In the genomic region with DNA sequence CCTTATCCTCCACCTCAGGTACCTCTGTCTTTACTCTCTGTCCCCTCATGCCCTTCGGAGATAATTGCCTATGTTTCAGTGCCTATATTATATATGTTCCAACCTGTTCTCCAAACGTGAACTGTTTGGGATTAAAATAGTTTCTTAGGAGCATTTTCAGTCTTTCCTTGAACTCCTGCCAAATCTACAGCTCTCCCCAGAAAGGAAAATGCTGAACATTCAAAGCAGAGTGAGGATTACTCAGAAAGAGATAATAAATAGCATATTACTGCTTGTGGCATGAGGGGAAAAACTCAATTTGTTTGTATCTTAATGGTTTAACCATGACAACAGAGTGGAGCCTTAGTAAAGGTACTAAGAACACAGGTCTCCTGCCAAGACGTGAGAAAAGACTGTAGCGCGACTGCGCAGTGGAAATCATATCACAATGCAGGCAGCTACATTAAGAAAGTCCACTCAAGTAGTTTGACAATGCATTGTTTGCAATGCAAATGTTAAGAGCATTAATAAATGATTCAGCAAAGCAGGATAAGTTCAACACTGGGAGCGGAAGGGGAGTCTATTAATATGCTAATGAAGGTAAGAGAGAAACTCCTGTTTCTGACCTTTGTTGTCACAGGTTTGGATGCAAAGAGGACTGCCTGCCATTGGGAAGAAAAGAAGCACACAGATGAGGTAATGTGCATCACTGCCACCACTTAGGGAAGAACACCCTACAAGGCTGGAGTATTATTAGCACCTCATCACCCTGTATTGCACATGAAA, we compare ENCODE assay signal across 22 mouse cellular contexts.
DNase-seq lines count a peak whose midpoint lies in the region; TF ChIP-seq lines count a peak whose summit lies in the region.
"Had no signal": no experiment of that assay in that cellular context is flagged by ENCODE, and none has a peak within 500 bp of the region (broad histone marks: within the 10 kb centered on the region; RNA-seq: fewer than 3 reads in every experiment).

No protein-coding gene starts in this region.

- no peak overlapping the region for H3K4me3 ChIP-seq in left cerebral cortex, adult 2 months
- H3K4me3 ChIP-seq: embryonic facial prominence, embryonic 15.5 days; gastrocnemius, adult 2 months; hindbrain, embryonic 12.5 days; limb, embryonic 15.5 days; stomach, embryonic 15.5 days had no signal

- no peak for TF ChIP-seq CTCF in left cerebral cortex, adult 2 months (IDR thresholded peaks at IDR 0.05)

- intact Hi-C loops in left cerebral cortex, postnatal 14 days (cut with DNase I), result no loop called here
- intact Hi-C loops in left cerebral cortex, adult 2 months (cut with DNase I), result no loop called here

- peak; percentile 23 for DNase-seq in adrenal gland, adult 2 months
- no peak for DNase-seq in adrenal gland, postnatal 10 days
- DNase-seq in left cerebral cortex, postnatal 14 days (ENCODE audit: low spot score in 2 of 2), result peak; percentile 2 to 42
- no peak for DNase-seq in left cerebral cortex, adult 2 months (ENCODE audit: extremely low spot score in 1 of 2, low spot score in 2 of 2)
- peak; percentile 3 for DNase-seq in right cerebral cortex, adult 18-20 months
- no peak for DNase-seq in right cerebral cortex, postnatal 36 days (ENCODE audit: low spot score in 2 of 2)
- peak; percentile 45 for DNase-seq in telencephalon, adult 2 months (ENCODE audit: low read depth, low spot score)
- DNase-seq in urinary bladder, adult 2 months (ENCODE audit: low spot score), result no peak
- DNase-seq: cerebellum, adult 8-10 months; cerebellum, postnatal 36 days; embryo, embryonic 11 days; gastrocnemius, adult 2 months; kidney, adult 11 months; lung, postnatal 4 days; thymus, adult 18-20 months; thymus, postnatal 4 days had no signal

- no peak overlapping the region for H3K27ac ChIP-seq in left cerebral cortex, adult 2 months
- H3K27ac ChIP-seq: embryonic facial prominence, embryonic 15.5 days; gastrocnemius, adult 2 months; hindbrain, embryonic 12.5 days; kidney, postnatal 0 days; limb, embryonic 15.5 days; liver, embryonic 14.5 days; stomach, embryonic 15.5 days had no signal

Comparison
In these comparisons a context has a peak if more than half of its experiments do, and no peak if none do; other contexts are left out.
1. DNase-seq: peak in adrenal gland, adult 2 months (single experiment), left cerebral cortex, postnatal 14 days (2 of 2), right cerebral cortex, adult 18-20 months (single experiment) and telencephalon, adult 2 months (single experiment); none in adrenal gland, postnatal 10 days (single experiment), left cerebral cortex, adult 2 months (0 of 2), right cerebral cortex, postnatal 36 days (0 of 2) and urinary bladder, adult 2 months (single experiment).